Mouse (Mus musculus) embryo, embryonic 9.5 days (tissue): ENCODE data around the gene Arrdc5.
A peak's percentile ranks its signal among the peaks of the same experiment; 100 is the strongest.
"Not testable (repeated sequence)": the region's sequence is repeated elsewhere in the genome, so short reads cannot be mapped to it uniquely, and the experiment has no call there.

ENCODE experiments used
- DNase-seq: peaks from one replicate; pipeline ENCODE4 v3.0.0-alpha.2; 2017; ENCODE audit errors: extremely low spot score

Gene Arrdc5

GRCm38 (mm10) chr17:56278340-56278739 is 21.7 kb downstream of the Arrdc5 start:
- DNase-seq: no peak

GRCm38 (mm10) chr17:56277567-56277893 is 22.6 kb downstream of the Arrdc5 start:
- DNase-seq: no peak

- DNase-seq: peak; percentile 95
These were observed 23.2 kb downstream of the Arrdc5 start, which contains the start of gene Ticam1 for GRCm38 (mm10) chr17:56276643-56277566. Gene Ticam1, minus strand, starts transcription at chr17:56276786.

- DNase-seq: no peak
These were observed 24.1 kb downstream of the Arrdc5 start for GRCm38 (mm10) chr17:56275842-56276480.

- no peak for DNase-seq
These were observed 26.1 kb downstream of the Arrdc5 start for GRCm38 (mm10) chr17:56273986-56274385.

- no peak for DNase-seq
These were observed 26.6 kb downstream of the Arrdc5 start for GRCm38 (mm10) chr17:56273482-56273881.

- no peak for DNase-seq
These were observed 27.4 kb downstream of the Arrdc5 start for GRCm38 (mm10) chr17:56272644-56273043.

- DNase-seq: no peak
These were observed 28.4 kb downstream of the Arrdc5 start for GRCm38 (mm10) chr17:56271609-56272253.

- DNase-seq: no peak
These were observed 30.3 kb downstream of the Arrdc5 start for GRCm38 (mm10) chr17:56269741-56270140.

GRCm38 (mm10) chr17:56269153-56269630 is 30.9 kb downstream of the Arrdc5 start:
- peak; percentile 75 for DNase-seq

GRCm38 (mm10) chr17:56266271-56266670 is 33.8 kb downstream of the Arrdc5 start:
- no peak for DNase-seq

GRCm38 (mm10) chr17:56265869-56266268 is 34.2 kb downstream of the Arrdc5 start:
- no peak for DNase-seq

GRCm38 (mm10) chr17:56265011-56265410 is 35.1 kb downstream of the Arrdc5 start:
- no peak for DNase-seq

- DNase-seq: peak; percentile 76
These were observed 36.1 kb downstream of the Arrdc5 start for GRCm38 (mm10) chr17:56264020-56264419.

GRCm38 (mm10) chr17:56262645-56263094 is 37.4 kb downstream of the Arrdc5 start:
- DNase-seq: no peak

GRCm38 (mm10) chr17:56261166-56261565 is 38.9 kb downstream of the Arrdc5 start:
- no peak for DNase-seq

GRCm38 (mm10) chr17:56259301-56260037 is 40.6 kb downstream of the Arrdc5 start:
- DNase-seq: no peak

GRCm38 (mm10) chr17:56258812-56259211 is 41.3 kb downstream of the Arrdc5 start:
- DNase-seq: not testable (repeated sequence)

GRCm38 (mm10) chr17:56258269-56258668 is 41.8 kb downstream of the Arrdc5 start:
- DNase-seq: not testable (repeated sequence)

- no peak for DNase-seq
These were observed 42.7 kb downstream of the Arrdc5 start for GRCm38 (mm10) chr17:56257181-56257894.
